Mouse (Mus musculus): ENCODE data around the gene Cfl2. TPM values are rescaled to one million over a fixed set of nuclear protein-coding genes. Genes with fewer than 3 reads are reported as not detected.
"Not testable (repeated sequence)": the region's sequence is repeated elsewhere in the genome, so short reads cannot be mapped to it uniquely, and the experiment has no call there.

Gene Cfl2
- 196 and 221 TPM in 2 replicates for polyA plus RNA-seq (2016; fragmentation: Nextera tagmentation; extraction: Ambion mirVana)

DNA sequence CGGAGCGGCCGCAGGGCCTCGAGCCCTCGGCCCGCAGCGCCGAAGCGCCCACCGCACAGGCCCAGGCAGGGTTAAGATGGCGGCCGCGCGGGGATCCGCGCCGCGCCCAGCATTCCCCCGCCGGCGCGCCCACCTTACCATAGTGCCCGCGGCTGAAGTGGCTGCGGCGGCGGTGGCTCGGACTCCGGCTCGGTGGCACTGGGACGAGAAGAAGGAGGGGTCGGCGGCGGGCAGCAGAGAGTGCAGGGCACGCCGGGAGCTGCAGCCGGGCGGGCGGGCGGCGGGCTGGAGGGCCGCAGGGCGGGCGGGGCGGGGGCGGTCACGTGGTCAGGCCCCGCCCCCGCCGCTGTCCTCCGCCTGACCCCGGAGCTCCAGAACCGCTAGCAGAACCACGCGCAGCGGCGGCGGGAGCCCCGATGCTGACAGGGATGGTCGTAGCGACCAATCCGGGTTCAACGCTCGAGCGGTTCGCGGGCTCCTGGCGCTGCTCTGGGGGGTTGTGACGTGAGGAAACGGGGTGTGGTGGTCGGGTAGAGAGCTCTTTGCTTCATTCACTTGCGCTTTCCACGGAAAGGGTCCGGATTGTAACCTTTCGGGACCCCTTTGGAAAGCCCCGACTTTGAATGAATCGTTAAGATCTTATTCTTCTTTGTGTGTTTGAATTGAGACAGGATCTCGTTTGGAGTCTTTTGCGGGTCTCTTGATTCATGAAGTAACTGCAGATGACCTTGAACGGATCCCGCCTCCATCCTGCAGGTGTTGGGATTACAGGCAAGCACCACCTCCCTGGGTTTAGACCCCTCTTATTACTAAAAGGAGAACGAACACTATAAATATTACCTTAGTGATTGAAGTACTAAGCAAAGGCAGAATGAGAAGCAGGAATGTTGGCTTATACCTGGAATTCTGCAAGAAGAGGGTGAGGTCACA, at the start of gene Cfl2:
Gene Cfl2 (minus strand): TSS at position 272 of the 930 bp plus-strand sequence.
- H3K36me3 ChIP-seq, result peaks cover 31% of the 10 kb centered on the region
- DNase-seq (ENCODE audit: low spot score), result peak; percentile 89
- peak within 1 kb of the TSS; percentile 76 for H3K4me3 ChIP-seq
- H3K4me1 ChIP-seq, result peaks cover 21% of the 10 kb centered on the region
- no peaks in the 10 kb centered on the region for H3K9me3 ChIP-seq (replicated peaks)
- WGBS, result under 1% methylated on average over 82 of the region's 82 CpGs
- no peaks in the 10 kb centered on the region for H3K27me3 ChIP-seq (ENCODE audit: low read depth, poor library complexity, severe bottlenecking)
- peak within 1 kb of the TSS; percentile 99 for H3K27ac ChIP-seq (replicated peaks)

DNA sequence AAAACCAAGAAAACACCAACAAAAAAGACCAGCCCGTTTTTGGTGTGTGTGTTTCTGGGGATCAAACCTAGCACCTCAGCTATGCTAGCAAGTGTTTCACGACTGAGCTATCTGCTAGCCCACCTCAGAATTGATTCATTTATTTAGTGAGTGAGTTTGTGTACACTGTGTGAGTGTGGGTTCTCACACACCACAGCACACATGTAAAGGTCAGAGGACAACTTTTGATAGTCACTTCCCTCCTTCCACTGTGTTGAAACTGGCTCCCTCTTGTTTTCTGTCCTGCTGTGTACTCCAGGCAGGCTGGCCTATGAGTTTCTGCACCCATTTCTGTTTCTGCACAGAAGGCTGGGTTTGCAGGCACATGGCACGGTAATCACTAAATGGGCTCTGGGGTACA, 47.7 kb upstream of the Cfl2 start:
- H3K27me3 ChIP-seq (ENCODE audit: low read depth, poor library complexity, severe bottlenecking), result no peaks in the 10 kb centered on the region
- no peak overlapping the region for H3K27ac ChIP-seq (replicated peaks)
- peaks cover 95% of the 10 kb centered on the region for H3K36me3 ChIP-seq
- no peaks in the 10 kb centered on the region for H3K4me1 ChIP-seq
- no peaks in the 10 kb centered on the region for H3K9me3 ChIP-seq (replicated peaks)
- no peak for DNase-seq (ENCODE audit: low spot score)
- no peak overlapping the region for H3K4me3 ChIP-seq
- WGBS, result 93% methylated on average over 3 of the region's 3 CpGs

DNA sequence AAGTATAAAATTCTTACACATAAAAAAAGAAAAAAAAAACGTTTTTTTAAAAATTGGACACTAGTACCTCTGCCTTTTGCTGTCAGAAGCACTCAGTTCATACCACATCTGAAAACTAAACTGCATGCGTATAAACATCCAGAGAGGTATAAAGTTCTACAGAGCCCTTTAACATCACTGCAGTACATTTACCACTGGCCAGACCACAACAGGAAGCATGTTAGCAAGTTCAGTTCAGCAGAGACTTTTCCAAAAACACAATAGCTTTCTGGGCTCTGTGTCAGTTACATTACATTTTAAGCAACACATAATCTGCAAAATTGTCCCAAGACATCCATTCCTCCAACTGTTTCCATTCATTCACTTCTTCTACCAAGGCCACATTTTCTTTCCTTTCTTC, 29.9 kb upstream of the Cfl2 start:
- H3K27ac ChIP-seq (replicated peaks); DNase-seq (ENCODE audit: low spot score); H3K9me3 ChIP-seq (replicated peaks); H3K4me3 ChIP-seq; H3K4me1 ChIP-seq; H3K27me3 ChIP-seq (ENCODE audit: low read depth, poor library complexity, severe bottlenecking): not testable (repeated sequence)
- peaks cover 50% of the 10 kb centered on the region for H3K36me3 ChIP-seq
- WGBS, result 73% methylated on average over 2 of the region's 2 CpGs

DNA sequence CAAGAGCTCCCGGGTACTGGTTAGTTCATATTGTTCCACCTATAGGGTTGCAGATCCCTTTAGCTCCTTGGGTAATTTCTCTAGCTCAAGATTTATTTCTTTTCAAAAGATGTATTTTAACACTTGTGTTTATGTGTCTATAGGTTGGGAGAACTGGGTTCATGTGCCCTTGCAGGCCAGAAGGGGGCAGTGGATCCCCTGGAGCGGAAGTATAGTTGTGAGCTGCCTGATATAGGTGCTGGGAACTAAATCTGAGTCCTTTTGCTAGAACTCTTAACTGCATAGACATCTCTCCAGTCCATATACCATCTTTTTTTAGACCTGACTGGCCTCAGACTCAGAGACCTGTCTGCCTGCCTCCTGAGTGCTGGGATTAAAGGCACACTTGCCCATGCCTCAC, 27.7 kb upstream of the Cfl2 start:
- no peaks in the 10 kb centered on the region for H3K9me3 ChIP-seq (replicated peaks)
- H3K27me3 ChIP-seq (ENCODE audit: low read depth, poor library complexity, severe bottlenecking), result no peaks in the 10 kb centered on the region
- no peak overlapping the region for H3K4me3 ChIP-seq
- H3K4me1 ChIP-seq, result no peaks in the 10 kb centered on the region
- no peak for DNase-seq (ENCODE audit: low spot score)
- H3K36me3 ChIP-seq, result peaks cover 31% of the 10 kb centered on the region
- 95% methylated on average over 2 of the region's 2 CpGs for WGBS
- H3K27ac ChIP-seq (replicated peaks), result no peak overlapping the region

DNA sequence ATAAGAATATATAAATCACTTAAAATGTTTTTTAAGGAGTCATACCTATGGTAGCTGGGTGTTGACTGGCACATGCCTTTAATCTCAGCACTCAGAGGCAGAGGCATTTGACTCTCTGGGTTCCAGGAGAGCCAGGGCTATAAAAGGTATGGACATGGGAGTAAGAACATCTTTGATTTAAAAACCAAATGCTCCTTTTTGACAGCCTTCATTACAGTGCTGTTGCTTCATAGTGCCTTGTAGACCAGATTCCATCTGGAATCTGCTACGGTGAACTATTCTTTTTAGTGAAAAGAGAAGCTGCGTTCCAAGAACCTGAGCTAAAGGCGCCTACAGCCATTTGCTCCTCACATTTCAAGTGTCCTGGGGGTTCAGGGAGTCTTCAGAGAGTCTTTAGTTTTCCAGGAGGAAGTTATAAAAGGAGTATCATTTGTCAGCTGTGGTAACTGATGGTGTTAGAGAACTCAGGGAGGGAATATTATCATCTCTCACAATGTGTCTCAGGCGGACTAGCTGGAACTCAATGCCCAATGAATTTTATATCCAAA, 25.0 kb upstream of the Cfl2 start:
- H3K4me3 ChIP-seq, result no peak overlapping the region
- peaks cover 15% of the 10 kb centered on the region for H3K36me3 ChIP-seq
- H3K4me1 ChIP-seq, result no peaks in the 10 kb centered on the region
- H3K27ac ChIP-seq (replicated peaks), result no peak overlapping the region
- 93% methylated on average over 4 of the region's 4 CpGs for WGBS
- H3K27me3 ChIP-seq (ENCODE audit: low read depth, poor library complexity, severe bottlenecking), result no peaks in the 10 kb centered on the region
- H3K9me3 ChIP-seq (replicated peaks), result no peaks in the 10 kb centered on the region
- DNase-seq (ENCODE audit: low spot score), result no peak

DNA sequence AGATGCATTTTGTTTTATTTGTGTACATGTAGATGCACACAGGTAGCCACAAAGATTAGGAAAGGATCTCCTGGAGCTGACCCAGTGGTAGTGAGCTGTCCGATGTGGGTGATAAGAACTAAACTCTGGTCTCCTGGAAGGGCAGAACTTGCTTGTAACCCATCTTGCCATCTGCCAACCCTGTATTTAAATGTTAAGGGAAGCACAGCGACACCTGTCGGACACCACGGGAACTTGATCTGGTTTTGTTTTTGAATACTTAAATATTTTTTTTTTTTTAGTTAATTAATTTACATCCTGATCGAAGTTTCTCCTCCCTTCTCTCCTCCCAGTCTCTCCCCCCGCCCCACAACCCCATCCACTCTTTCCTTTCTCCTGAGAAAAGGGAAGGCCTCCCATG, 17.0 kb upstream of the Cfl2 start:
- Histone ChIP-seq H3K4me1 (no peaks in the 10 kb centered on the region), H3K27ac (replicated peaks) (no peak overlapping the region), H3K36me3 (no peaks in the 10 kb centered on the region), H3K27me3 (ENCODE audit: low read depth, poor library complexity, severe bottlenecking) (no peaks in the 10 kb centered on the region), H3K9me3 (replicated peaks) (no peaks in the 10 kb centered on the region), H3K4me3 (no peak overlapping the region)
- DNase-seq (ENCODE audit: low spot score), result peak; percentile 46
- 16% methylated on average over 6 of the region's 6 CpGs for WGBS

DNA sequence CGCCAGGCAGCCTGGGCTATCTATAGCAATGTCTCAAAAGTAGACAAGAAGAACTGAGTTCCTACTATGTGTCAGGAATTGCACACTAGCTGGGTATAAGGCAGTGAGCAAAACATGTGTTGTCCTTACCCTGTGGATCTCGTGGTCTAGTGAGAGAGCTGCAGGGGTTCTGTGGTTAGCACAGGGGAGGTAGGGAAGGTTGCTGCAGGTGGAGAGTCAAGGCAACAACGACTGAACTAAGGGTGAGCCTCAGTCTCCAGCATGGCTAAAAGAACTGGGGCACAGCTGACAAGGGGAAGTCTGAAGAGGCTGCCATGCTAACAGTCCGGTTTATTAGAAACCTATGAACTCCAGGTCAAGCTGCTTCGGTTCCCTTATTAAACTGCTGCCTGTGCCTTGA, 16.5 kb upstream of the Cfl2 start:
- Histone ChIP-seq H3K27ac (replicated peaks) (no peak overlapping the region), H3K9me3 (replicated peaks) (no peaks in the 10 kb centered on the region), H3K36me3 (no peaks in the 10 kb centered on the region), H3K27me3 (ENCODE audit: low read depth, poor library complexity, severe bottlenecking) (no peaks in the 10 kb centered on the region), H3K4me1 (no peaks in the 10 kb centered on the region), H3K4me3 (no peak overlapping the region)
- WGBS, result 83% methylated on average over 5 of the region's 5 CpGs
- no peak for DNase-seq (ENCODE audit: low spot score)

DNA sequence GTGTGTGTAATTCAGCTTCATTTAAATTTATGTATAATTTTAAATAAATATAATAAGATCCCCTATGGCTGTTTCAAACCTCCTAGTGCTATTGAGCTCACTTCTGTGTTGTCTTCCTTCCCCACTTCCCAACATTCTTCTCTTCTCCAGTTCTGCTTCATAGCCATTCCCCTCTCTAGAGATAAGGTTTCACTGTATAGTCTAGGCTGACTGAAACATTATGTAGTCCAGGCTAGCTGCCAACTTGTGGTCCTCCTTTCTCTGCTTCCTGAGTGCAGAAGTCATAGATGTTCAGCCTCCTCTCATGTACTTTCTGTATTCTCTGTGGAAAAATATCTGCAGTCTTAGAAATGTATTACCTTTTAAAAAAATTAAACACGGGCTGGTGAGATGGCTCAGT, 15.2 kb upstream of the Cfl2 start:
- Histone ChIP-seq H3K9me3 (replicated peaks) (no peaks in the 10 kb centered on the region), H3K4me1 (no peaks in the 10 kb centered on the region), H3K27me3 (ENCODE audit: low read depth, poor library complexity, severe bottlenecking) (no peaks in the 10 kb centered on the region), H3K27ac (replicated peaks) (no peak overlapping the region), H3K36me3 (no peaks in the 10 kb centered on the region), H3K4me3 (no peak overlapping the region)
- WGBS, result 81% methylated on average over 1 of the region's 1 CpGs
- no peak for DNase-seq (ENCODE audit: low spot score)

DNA sequence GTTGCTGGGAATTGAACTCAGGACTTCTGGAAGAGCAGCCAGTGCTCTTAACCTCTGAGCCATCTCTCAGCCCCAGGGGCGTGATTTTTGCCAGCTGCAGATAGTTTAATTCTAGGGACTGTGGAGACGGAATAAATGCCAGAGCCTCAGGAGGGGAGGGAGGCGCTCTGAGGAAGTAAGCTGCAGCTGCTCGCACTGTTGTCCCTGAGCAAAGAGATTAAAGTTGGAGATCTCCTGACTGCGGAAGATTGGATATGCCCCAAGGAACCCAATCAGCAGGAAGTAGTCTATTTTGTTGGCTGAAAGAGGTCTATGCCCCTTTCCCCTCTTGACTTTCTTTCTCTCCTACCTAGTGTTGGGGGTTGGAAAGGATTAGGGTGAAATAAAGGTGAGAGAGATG, 14.2 kb upstream of the Cfl2 start:
- 36% methylated on average over 5 of the region's 5 CpGs for WGBS
- Histone ChIP-seq H3K4me3 (no peak overlapping the region), H3K4me1 (no peaks in the 10 kb centered on the region), H3K36me3 (no peaks in the 10 kb centered on the region), H3K27ac (replicated peaks) (no peak overlapping the region), H3K27me3 (ENCODE audit: low read depth, poor library complexity, severe bottlenecking) (no peaks in the 10 kb centered on the region), H3K9me3 (replicated peaks) (no peaks in the 10 kb centered on the region)
- no peak for DNase-seq (ENCODE audit: low spot score)

DNA sequence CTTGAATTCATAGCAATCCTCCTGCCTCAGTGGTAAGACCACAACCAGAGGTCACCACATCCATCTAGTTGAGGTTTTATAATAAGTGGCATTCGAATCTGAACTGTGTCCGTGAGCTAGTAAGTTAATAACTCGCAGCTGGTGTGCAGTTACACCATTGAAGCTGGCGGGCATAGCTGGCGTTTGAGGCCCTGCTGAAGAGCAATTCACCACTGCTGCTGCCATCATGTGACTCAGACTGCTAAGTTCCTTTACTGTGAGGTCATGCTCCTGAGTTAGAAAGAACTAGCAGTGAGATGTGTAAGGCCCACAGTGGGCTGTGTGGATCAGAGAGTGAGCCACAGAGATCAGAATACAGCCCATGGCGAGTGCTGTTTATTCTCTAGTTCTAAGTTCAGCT, 12.0 kb upstream of the Cfl2 start:
- 92% methylated on average over 6 of the region's 6 CpGs for WGBS
- H3K4me3 ChIP-seq, result no peak overlapping the region
- no peak for DNase-seq (ENCODE audit: low spot score)

DNA sequence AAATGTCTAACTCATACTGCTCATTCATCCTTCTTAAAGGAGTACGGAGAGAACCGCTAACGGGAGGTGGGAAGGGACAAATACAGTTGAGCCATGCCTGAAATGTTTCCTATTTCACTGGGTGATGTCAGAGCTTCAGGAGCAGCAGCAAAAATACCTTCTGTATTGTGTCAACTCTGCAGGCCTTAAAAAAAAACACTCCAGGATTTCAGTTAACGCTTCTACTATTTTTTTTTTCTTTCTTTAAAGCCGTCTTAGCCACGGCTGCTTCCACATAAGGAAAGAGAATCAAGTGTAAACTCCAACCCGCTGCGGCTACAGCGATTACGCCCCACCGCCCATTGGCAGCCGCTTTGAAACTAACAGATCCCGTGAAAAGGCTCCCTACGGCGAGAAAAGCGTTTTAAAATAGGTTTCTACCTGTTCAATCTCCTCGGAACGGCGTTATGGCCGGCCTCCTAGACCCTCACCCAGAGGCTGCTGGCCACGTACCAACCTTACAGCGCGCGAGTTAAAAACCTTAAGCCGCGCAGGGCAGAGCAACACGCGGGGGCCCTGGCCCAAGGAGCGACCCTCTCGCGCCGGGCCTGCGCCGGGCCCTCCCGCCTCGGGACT, 579 bp downstream of the Cfl2 start:
- H3K27me3 ChIP-seq (ENCODE audit: low read depth, poor library complexity, severe bottlenecking), result no peaks in the 10 kb centered on the region
- peaks cover 38% of the 10 kb centered on the region for H3K36me3 ChIP-seq
- peak overlapping the region; percentile 76 for H3K4me3 ChIP-seq
- peaks cover 21% of the 10 kb centered on the region for H3K4me1 ChIP-seq
- DNase-seq (ENCODE audit: low spot score), result no peak
- H3K9me3 ChIP-seq (replicated peaks), result no peaks in the 10 kb centered on the region
- peak overlapping the region; percentile 99 for H3K27ac ChIP-seq (replicated peaks)
- WGBS, result under 1% methylated on average over 36 of the region's 36 CpGs

More for the DNA sequence above, 12.0 kb upstream of the Cfl2 start:
- Histone ChIP-seq H3K27ac (replicated peaks) (no peak overlapping the region), H3K9me3 (replicated peaks) (no peaks in the 10 kb centered on the region), H3K4me1 (no peaks in the 10 kb centered on the region), H3K36me3 (no peaks in the 10 kb centered on the region), H3K27me3 (ENCODE audit: low read depth, poor library complexity, severe bottlenecking) (no peaks in the 10 kb centered on the region)

DNA sequence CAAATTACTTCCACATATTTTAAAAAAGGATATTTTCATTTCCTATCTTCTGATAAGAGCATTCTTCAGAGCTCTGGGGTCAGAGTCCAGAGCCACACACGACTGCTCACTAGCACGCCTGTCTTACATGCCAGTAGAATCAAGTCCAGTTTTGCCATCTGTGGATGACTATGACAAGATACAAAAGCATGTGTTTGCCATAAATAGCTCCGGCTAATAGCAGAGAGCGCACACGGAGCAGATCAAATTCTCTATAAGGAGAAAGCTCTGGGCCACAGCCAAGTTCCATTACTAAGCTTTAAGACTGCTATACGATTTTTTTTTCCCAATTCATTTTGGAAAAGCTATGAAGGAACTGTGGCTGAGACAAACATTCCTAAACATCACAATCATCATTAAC, 3.1 kb downstream of the Cfl2 start:
- Histone ChIP-seq H3K4me1 (peaks cover 21% of the 10 kb centered on the region), H3K36me3 (peaks cover 59% of the 10 kb centered on the region), H3K27me3 (ENCODE audit: low read depth, poor library complexity, severe bottlenecking) (no peaks in the 10 kb centered on the region), H3K4me3 (no peak overlapping the region), H3K27ac (replicated peaks) (no peak overlapping the region), H3K9me3 (replicated peaks) (no peaks in the 10 kb centered on the region)
- DNase-seq (ENCODE audit: low spot score), result no peak
- 93% methylated on average over 6 of the region's 6 CpGs for WGBS

DNA sequence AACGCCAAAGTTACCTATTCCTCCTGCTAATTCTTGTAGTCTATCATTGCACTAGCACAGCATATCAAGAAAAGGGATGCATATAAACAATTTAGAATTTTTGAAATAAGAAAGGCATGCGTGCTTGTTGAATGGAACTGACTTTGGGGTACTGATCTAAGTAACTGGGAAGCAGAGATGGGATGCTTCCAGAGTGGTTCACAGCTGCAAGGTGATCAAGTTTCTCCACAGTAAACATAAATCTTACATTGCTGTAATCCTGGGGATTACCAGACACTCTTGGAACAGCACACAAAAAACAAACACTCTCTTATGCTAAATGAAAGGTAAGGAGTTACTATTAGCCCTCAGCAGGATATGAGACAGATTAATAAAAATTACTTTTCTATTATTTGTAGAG, 12.1 kb downstream of the Cfl2 start:
- no peak for DNase-seq (ENCODE audit: low spot score)
- WGBS, result 88% methylated on average over 2 of the region's 2 CpGs

More for the DNA sequence above, 12.1 kb downstream of the Cfl2 start:
- H3K4me3 ChIP-seq, result no peak overlapping the region
- H3K9me3 ChIP-seq (replicated peaks), result no peaks in the 10 kb centered on the region
- peaks cover 12% of the 10 kb centered on the region for H3K36me3 ChIP-seq
- 0 out of 2 replicates have a peak, but pooled peaks cover 2% of the 10 kb centered on the region for H3K4me1 ChIP-seq
- no peaks in the 10 kb centered on the region for H3K27me3 ChIP-seq (ENCODE audit: low read depth, poor library complexity, severe bottlenecking)
- no peak overlapping the region for H3K27ac ChIP-seq (replicated peaks)
